Mouse (Mus musculus) heart, postnatal 25 days (tissue): ENCODE results near the gene Plcb3. TPM values are rescaled to one million over a fixed set of nuclear protein-coding genes. Genes with fewer than 3 reads are reported as not detected.
A peak's percentile ranks its signal among the peaks of the same experiment; 100 is the strongest.

Source experiments
- DNase-seq: peaks from one replicate; pipeline ENCODE4 v3.0.0; 2022; ENCODE audit warnings: low spot score
- intact Hi-C: fragments of 180-260 bp; cut with DNase I; formaldehyde crosslinking; loops from one replicate; pipeline ENCODE4 v1.15.1; 2025
- total RNA-seq, 2 experiments: library from RNA; stranded (reverse); gene quantifications; 2 replicates each; pipeline ENCODE4 v1.2.3; 2021

The Plcb3 gene
- total RNA-seq, 2 experiments from 2014 or later: 15.6 to 17.7 TPM

GRCm38 (mm10) chr19:6943709-6944108, 32.6 kb downstream of the Plcb3 start:
- intact Hi-C loops: no loop called here
- no peak for DNase-seq

- DNase-seq: no peak
- intact Hi-C loops: no loop called here
These were observed 33.5 kb downstream of the Plcb3 start for GRCm38 (mm10) chr19:6942764-6943163.

- intact Hi-C loops: no loop called here
- peak; percentile 96 for DNase-seq
These were observed 34.0 kb downstream of the Plcb3 start, which contains the start of gene Gpr137 for GRCm38 (mm10) chr19:6942249-6942691. Gene Gpr137 (minus strand): TSS chr19:6942480.

GRCm38 (mm10) chr19:6941372-6942248, 34.7 kb downstream of the Plcb3 start, which contains the start of gene Bad:
Gene Bad (plus strand): TSS chr19:6941861.
- intact Hi-C loops: loop anchor here (1.0 kb wide), 1 partner anchor 10 kb away; no protein-coding TSS in a partner anchor

GRCm38 (mm10) chr19:6940396-6941351, 35.6 kb downstream of the Plcb3 start:
- no peak for DNase-seq

More at GRCm38 (mm10) chr19:6941372-6942248, 34.7 kb downstream of the Plcb3 start, which contains the start of gene Bad:
- peak; percentile 85 for DNase-seq

GRCm38 (mm10) chr19:6939106-6940002, 36.9 kb downstream of the Plcb3 start:
- DNase-seq: no peak
- intact Hi-C loops: no loop called here

More at GRCm38 (mm10) chr19:6940396-6941351, 35.6 kb downstream of the Plcb3 start:
- intact Hi-C loops: loop anchor here (1.0 kb wide), 1 partner anchor 11 kb away; no protein-coding TSS in a partner anchor

GRCm38 (mm10) chr19:6937541-6938465, 38.5 kb downstream of the Plcb3 start:
- no peak for DNase-seq

GRCm38 (mm10) chr19:6936299-6936698, 40.0 kb downstream of the Plcb3 start:
- intact Hi-C loops: no loop called here
- no peak for DNase-seq

More at GRCm38 (mm10) chr19:6937541-6938465, 38.5 kb downstream of the Plcb3 start:
- intact Hi-C loops: no loop called here

GRCm38 (mm10) chr19:6934195-6934977, 41.9 kb downstream of the Plcb3 start, which contains the start of gene Kcnk4:
Gene Kcnk4 (minus strand): TSS chr19:6934515.
- no peak for DNase-seq
- intact Hi-C loops: no loop called here

GRCm38 (mm10) chr19:6933436-6934194, 42.7 kb downstream of the Plcb3 start:
- DNase-seq: no peak
- intact Hi-C loops: no loop called here

GRCm38 (mm10) chr19:6933102-6933435, 43.2 kb downstream of the Plcb3 start:
- DNase-seq: no peak
- intact Hi-C loops: no loop called here

- intact Hi-C loops: no loop called here
- DNase-seq: no peak
These were observed 44.3 kb downstream of the Plcb3 start for GRCm38 (mm10) chr19:6932018-6932417.

- DNase-seq: no peak
- intact Hi-C loops: no loop called here
These were observed 45.3 kb downstream of the Plcb3 start for GRCm38 (mm10) chr19:6931002-6931401.

GRCm38 (mm10) chr19:6928080-6928479, 48.2 kb downstream of the Plcb3 start:
- intact Hi-C loops: no loop called here

GRCm38 (mm10) chr19:6926559-6927255, 49.6 kb downstream of the Plcb3 start:
- intact Hi-C loops: no loop called here
- no peak for DNase-seq

More at GRCm38 (mm10) chr19:6928080-6928479, 48.2 kb downstream of the Plcb3 start:
- no peak for DNase-seq
